Mouse (Mus musculus) bone marrow macrophage, adult 2 months (primary cell): ENCODE results near the gene Ahnak2.

Source experiments
- CTCF ChIP-seq: IDR thresholded peaks from 2 replicates; pipeline ENCODE4 v1.5.1; 2012; ENCODE audit warnings: low read depth, mild to moderate bottlenecking, low read length, moderate library complexity
- POLR2A ChIP-seq: IDR thresholded peaks from 2 replicates; pipeline ENCODE4 v1.6.1; 2012; ENCODE audit warnings: mild to moderate bottlenecking, low read depth, low read length, borderline replicate concordance

DNA sequence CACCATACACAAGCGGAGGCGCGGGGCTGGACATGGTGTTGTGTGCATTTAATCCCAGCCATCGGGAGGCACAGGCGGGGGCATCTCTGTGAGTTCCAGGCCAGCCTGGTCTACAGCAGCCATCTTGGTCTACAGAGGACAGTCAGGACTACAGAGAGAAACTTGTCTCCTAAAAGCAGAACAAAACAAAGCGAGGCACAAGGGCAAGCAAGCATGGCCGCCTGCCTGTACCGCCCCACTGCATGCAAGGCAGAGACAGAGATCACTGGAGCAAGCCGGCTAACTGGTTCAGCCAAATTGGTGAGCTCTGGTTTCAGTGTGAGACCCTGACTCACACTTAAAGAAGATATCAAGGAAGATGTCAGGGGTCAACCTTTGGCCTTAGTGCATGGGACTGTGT is 47.9 kb upstream of the Ahnak2 start:
- TF ChIP-seq POLR2A, result no peak
- no peak for TF ChIP-seq CTCF
